Mouse (Mus musculus) bone marrow, adult 2 months (tissue): ENCODE measurements at regions not wholly inside any gene's neighbourhood (a gene's known extent, or its start where the extent isn't known, plus 50 kb on each side); places are given as distances from the start of the nearest gene placed in this dataset.

ENCODE experiments used
- H3K27ac ChIP-seq: fragments of 200-500 bp; 2 replicates; pipeline ENCODE4 v1.5.1; 2012; ENCODE audit warnings: low read depth, mild to moderate bottlenecking, control low read depth, inconsistent platforms, low read length; ENCODE audit not compliant: control insufficient read depth, poor library complexity, insufficient read depth
- H3K4me1 ChIP-seq: fragments of 200-500 bp; 2 replicates; pipeline ENCODE4 v1.6.1; 2011; ENCODE audit warnings: low read length; ENCODE audit not compliant: control insufficient read depth, insufficient read depth
- H3K4me3 ChIP-seq: fragments of 200-500 bp; replicated peaks from 2 replicates; pipeline ENCODE3; 2011; ENCODE audit warnings: mild to moderate bottlenecking, low read depth, low read length, control low read depth; ENCODE audit not compliant: control insufficient read depth
- CTCF ChIP-seq: fragments of 200-500 bp; IDR thresholded peaks from 2 replicates; pipeline ENCODE4 v1.5.1; 2011; ENCODE audit warnings: low read length, control low read depth; ENCODE audit not compliant: control insufficient read depth, insufficient read depth
- POLR2A ChIP-seq: fragments of 200-500 bp; IDR thresholded peaks from 2 replicates; pipeline ENCODE4 v1.6.1; 2011; ENCODE audit warnings: low read depth, mild to moderate bottlenecking, control low read depth, low read length, borderline replicate concordance; ENCODE audit not compliant: control insufficient read depth
- WGBS: fragments of 180-500 bp; shearing (Covaris S2); methylation state at CpG from one replicate; pipeline ENCODE4 v1.1.7; 2018; 5-methylcytosine and 5-hydroxymethylcytosine counted together

- Histone ChIP-seq H3K4me3 (no peak overlapping the region), H3K27ac (no peak overlapping the region), H3K4me1 (peaks cover 6% of the 10 kb centered on the region)
- WGBS, result 61% methylated on average over 11 of the region's 11 CpGs
- no peak for TF ChIP-seq CTCF
- no peak for TF ChIP-seq POLR2A
Observed at GRCm38 (mm10) chr13:52279281-52279969, 251.7 kb downstream of the Diras2 start.

DNA sequence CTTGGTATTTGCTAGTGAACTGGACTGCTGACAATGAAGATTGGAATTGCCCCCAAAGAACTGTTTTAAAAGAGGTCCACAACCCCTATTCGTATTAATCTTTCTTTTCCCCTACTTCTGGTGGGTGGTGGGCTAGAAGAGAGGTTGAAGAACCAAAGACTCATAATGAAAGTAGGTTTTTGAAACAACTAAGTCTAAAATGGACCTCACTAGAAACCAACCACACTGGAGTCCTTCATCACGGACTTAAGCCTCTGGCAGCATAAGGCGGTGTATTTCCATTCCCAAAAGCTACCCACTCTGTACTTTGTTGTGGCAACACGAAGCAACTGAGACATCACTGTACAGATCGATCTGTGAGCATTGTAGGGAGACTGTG lies 251.1 kb downstream of the Diras2 start:
- H3K4me3 ChIP-seq, result no peak overlapping the region
- WGBS, result 78% methylated on average over 5 of the region's 5 CpGs
- H3K27ac ChIP-seq, result no peak overlapping the region
- H3K4me1 ChIP-seq, result peaks cover 6% of the 10 kb centered on the region
- TF ChIP-seq POLR2A (no peak), CTCF (no peak)

DNA sequence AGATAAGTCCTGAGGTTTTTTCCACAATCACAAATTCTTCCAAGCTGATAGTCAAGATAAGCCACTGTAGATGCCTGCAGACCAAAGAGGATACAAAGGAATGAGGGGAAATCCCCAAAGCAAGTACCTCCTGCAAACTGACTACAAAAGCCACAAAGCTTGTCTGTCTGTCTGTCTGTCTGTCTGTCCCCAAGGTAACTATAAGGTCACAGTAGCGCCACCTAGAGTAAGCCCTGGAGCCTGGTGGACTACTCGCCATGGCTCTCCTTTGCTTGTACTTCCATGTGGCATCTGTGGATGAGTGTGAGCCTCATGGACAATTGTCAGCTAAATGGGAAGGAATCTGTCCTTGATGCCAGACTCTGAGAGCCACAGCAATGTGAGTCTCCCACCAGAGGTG lies 249.8 kb downstream of the Diras2 start:
- Histone ChIP-seq H3K4me1 (peaks cover 5% of the 10 kb centered on the region), H3K27ac (no peak overlapping the region), H3K4me3 (no peak overlapping the region)
- WGBS, result 61% methylated on average over 2 of the region's 2 CpGs
- TF ChIP-seq POLR2A (no peak), CTCF (no peak)

DNA sequence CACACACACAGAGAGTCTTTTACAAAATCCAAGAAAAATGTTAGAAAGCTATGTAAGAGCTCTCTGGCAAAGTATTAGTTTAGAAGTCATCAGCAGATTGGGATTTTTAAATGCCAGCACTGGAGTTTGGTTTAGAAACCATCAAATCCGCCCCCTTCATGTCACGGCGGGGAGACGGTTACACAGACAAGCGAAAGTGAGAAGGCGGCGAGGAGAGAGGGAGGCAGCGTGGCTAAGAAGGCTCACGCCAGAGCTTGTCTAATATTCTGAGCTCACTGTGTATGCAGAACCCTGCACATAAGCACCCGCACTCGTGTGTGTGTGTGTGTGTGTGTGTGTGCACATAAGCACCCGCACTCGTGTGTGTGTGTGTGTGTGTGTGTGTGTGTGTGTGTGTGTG lies 248.6 kb downstream of the Diras2 start:
- TF ChIP-seq CTCF, result no peak
- TF ChIP-seq POLR2A, result no peak
- Histone ChIP-seq H3K27ac (no peak overlapping the region), H3K4me1 (no peaks in the 10 kb centered on the region; the same call in 1 of the 2 replicates), H3K4me3 (no peak overlapping the region)
- 71% methylated on average over 13 of the region's 13 CpGs for WGBS

DNA sequence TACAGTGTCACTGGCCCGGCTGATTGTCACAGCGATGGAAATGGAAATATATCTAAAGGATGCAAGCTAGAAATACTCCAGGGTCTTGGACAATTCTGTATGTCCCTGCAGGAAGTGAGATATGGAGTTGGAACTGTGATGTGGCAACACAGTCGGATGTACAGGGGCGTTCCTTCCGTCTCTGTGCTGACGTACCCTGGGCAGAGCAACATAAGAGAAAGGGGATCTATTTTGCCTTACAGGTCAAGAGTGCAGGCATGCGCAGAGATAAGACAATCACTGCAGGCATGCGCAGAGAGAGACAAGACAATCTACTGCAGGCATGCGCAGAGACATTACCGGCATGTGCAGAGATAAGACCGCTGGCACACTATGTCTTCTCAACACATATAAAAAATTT lies 247.6 kb downstream of the Diras2 start:
- 13% methylated on average over 11 of the region's 11 CpGs for WGBS

DNA sequence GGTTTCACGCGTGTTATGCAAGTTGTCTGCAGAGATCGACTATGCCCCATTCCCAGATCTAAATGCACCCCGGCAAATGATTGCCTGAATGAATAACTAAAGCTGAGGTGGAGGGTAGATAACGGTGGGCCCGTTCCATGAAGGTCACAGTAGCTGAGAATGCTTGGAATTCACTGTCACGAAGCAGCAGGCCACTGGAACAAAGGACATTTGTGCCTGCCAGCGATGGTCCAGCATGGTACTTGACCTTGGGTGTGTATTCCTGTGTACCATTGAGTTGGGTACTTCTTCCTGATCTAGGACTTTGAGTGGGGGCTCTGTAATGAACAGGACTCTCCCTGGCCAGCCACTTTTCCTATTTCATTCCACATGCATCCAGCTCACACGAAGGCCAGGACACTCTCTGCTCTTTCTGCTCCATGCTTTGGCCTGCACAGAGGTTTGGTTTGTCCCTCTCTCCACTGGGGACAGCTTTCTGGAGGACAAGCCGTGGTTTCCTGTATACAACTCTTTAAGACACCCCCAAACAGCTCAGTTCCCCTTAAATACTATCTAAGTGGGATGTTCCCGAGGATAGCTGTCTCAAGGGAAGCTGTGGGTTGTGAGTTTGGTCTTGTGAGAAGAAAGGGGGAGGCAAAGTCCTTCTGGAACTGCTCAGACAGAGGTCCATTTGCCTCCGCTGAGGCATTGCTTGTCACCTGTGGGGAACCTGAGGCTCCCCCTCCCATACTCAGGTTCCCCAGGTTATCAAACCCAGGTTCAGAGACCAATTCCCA lies 246.9 kb downstream of the Diras2 start:
- Histone ChIP-seq H3K4me1 (no peaks in the 10 kb centered on the region; the same call in 1 of the 2 replicates), H3K4me3 (no peak overlapping the region), H3K27ac (no peak overlapping the region)
- TF ChIP-seq POLR2A, result no peak
- TF ChIP-seq CTCF, result no peak
- 81% methylated on average over 12 of the region's 12 CpGs for WGBS

More for the DNA sequence above, 247.6 kb downstream of the Diras2 start:
- TF ChIP-seq CTCF (no peak), POLR2A (no peak)
- Histone ChIP-seq H3K4me1 (no peaks in the 10 kb centered on the region; the same call in 1 of the 2 replicates), H3K27ac (no peak overlapping the region), H3K4me3 (no peak overlapping the region)

- 74% methylated on average over 6 of the region's 6 CpGs for WGBS
- H3K4me3 ChIP-seq, result no peak overlapping the region
- no peaks in the 10 kb centered on the region; the same call in 1 of the 2 replicates for H3K4me1 ChIP-seq
- no peak overlapping the region for H3K27ac ChIP-seq
- no peak for TF ChIP-seq POLR2A
- no peak for TF ChIP-seq CTCF
Observed at GRCm38 (mm10) chr13:52288400-52288799, 242.7 kb downstream of the Diras2 start.

GRCm38 (mm10) chr13:52295847-52296246 lies 235.2 kb downstream of the Diras2 start:
- no peak overlapping the region for H3K27ac ChIP-seq
- 45% methylated on average over 15 of the region's 15 CpGs for WGBS
- no peak overlapping the region for H3K4me3 ChIP-seq
- TF ChIP-seq CTCF, result no peak
- no peak for TF ChIP-seq POLR2A
- no peaks in the 10 kb centered on the region; the same call in 1 of the 2 replicates for H3K4me1 ChIP-seq
